Mouse (Mus musculus): ENCODE measurements at regions not wholly inside any gene's neighbourhood (a gene's known extent, or its start where the extent isn't known, plus 50 kb on each side); places are given as distances from the start of the nearest gene placed in this dataset.

DNA sequence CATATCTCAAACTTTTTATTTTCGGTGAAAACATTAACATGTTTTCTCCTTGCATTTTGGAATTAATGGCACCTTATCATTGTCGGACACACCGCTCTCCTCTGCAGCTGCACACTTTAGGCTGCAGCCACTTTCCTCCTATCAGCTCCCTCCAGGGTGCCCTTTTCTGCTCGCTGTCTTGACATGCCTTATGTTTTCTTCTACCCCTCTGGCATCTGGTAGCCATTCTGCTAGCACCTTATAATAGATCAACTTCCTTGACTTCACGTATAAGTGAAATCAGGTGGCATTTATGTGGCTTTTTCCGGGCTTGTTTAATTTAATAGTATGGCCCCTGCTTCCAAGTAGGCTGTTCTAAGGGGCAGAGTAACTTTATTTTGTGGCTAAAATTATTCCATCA is 747.8 kb downstream of the Slitrk6 start:
- DNase-seq (no peak), ATAC-seq (ENCODE audit: insufficient read depth) (no peak)
- no peaks in the 10 kb centered on the region for H3K4me1 ChIP-seq (ENCODE audit: insufficient read depth)
- no peaks in the 10 kb centered on the region for H3K36me3 ChIP-seq (ENCODE audit: insufficient read depth)
- H3K27ac ChIP-seq (ENCODE audit: low read depth): no peak overlapping the region
- WGBS: 58% methylated on average over 6 of the region's 6 CpGs
- H3K9me3 ChIP-seq (ENCODE audit: low read depth, low read length): no peaks in the 10 kb centered on the region
- no peak overlapping the region for H3K4me2 ChIP-seq
- H3K9ac ChIP-seq: no peak overlapping the region
- H3K4me3 ChIP-seq (ENCODE audit: low read depth, low read length): no peak overlapping the region
- no peaks in the 10 kb centered on the region for H3K27me3 ChIP-seq (ENCODE audit: insufficient read depth, low read length)
- no peak for TF ChIP-seq CTCF (IDR thresholded peaks at IDR 0.05; ENCODE audit: low read depth)

DNA sequence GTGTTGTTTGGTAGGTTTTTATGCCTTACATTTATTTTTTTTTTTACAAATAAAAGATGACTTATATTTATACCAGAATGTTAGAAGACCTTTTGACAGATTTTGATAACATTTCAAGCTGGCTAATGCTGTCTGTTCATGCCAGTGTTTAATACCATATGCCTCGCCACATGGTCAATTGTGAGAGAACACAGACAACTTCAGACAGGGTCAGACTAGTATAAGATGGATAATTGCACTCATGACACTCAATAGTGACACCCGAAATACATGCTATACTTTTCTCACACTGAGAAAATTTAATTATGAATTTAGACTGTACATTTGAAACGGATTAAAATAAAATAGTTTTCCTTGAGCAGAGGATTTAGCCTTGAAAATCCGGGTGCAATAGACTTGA is 769.9 kb downstream of the Slitrk6 start:
- no peak overlapping the region for H3K27ac ChIP-seq (ENCODE audit: low read depth)
- H3K9ac ChIP-seq: no peak overlapping the region
- H3K4me1 ChIP-seq (ENCODE audit: insufficient read depth): no peaks in the 10 kb centered on the region
- H3K27me3 ChIP-seq (ENCODE audit: insufficient read depth, low read length): no peaks in the 10 kb centered on the region
- DNase-seq: no peak
- no peaks in the 10 kb centered on the region for H3K9me3 ChIP-seq (ENCODE audit: low read depth, low read length)
- no peak for TF ChIP-seq CTCF (IDR thresholded peaks at IDR 0.05; ENCODE audit: low read depth)
- H3K4me3 ChIP-seq (ENCODE audit: low read depth, low read length): no peak overlapping the region
- no peak overlapping the region for H3K4me2 ChIP-seq
- WGBS: 63% methylated on average over 4 of the region's 4 CpGs
- no peaks in the 10 kb centered on the region for H3K36me3 ChIP-seq (ENCODE audit: insufficient read depth)
- no peak for ATAC-seq (ENCODE audit: insufficient read depth)

DNA sequence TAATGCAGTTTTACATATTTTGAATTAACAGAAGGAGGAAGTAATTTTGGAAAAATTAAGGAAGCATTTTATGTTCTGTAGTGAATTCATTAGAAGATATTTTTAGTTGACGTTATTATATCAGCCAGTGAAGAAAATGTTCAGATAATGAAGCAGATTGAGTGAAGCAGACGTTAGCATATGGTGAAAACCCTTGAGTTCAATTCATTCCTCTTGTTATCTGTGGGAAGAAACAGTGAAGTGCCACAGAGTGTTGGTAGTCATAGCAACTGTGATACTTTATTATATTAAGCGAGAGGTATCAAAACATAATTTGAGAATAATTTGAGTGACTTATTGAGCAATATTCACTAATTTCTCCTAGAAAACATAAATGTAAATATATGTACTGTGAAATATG is 796.9 kb downstream of the Slitrk6 start:
- WGBS: 60% methylated on average over 3 of the region's 3 CpGs
- no peak overlapping the region for H3K9ac ChIP-seq
- no peaks in the 10 kb centered on the region for H3K27me3 ChIP-seq (ENCODE audit: insufficient read depth, low read length)
- H3K36me3 ChIP-seq (ENCODE audit: insufficient read depth): no peaks in the 10 kb centered on the region
- no peak overlapping the region for H3K4me3 ChIP-seq (ENCODE audit: low read depth, low read length)
- H3K27ac ChIP-seq (ENCODE audit: low read depth): no peak overlapping the region
- no peak for DNase-seq
- ATAC-seq (ENCODE audit: insufficient read depth): no peak
- no peaks in the 10 kb centered on the region for H3K4me1 ChIP-seq (ENCODE audit: insufficient read depth)
- no peak for TF ChIP-seq CTCF (IDR thresholded peaks at IDR 0.05; ENCODE audit: low read depth)
- no peak overlapping the region for H3K4me2 ChIP-seq
- no peaks in the 10 kb centered on the region for H3K9me3 ChIP-seq (ENCODE audit: low read depth, low read length)

DNA sequence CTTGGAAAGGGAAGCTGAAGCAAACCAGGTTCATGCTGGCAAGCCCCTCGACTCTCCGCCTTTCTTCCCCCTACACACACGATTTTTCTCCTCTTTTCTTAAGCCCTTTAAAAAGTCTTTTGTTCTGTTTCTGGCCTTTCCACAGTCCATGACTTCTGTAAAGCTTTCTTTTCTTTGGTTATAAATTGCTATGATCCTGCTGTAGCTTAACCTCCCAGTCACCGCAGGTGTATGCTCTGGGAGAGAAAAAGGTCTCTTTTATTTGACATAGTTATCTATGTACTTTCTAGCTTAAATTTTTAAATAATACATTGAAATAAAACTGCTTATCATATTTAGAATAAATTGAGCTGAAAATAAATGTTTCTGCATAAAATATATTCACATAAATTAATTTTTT is 813.0 kb downstream of the Slitrk6 start:
- Histone ChIP-seq H3K27ac (ENCODE audit: low read depth) (no peak overlapping the region), H3K9ac (no peak overlapping the region), H3K4me2 (no peak overlapping the region), H3K27me3 (ENCODE audit: insufficient read depth, low read length) (no peaks in the 10 kb centered on the region), H3K9me3 (ENCODE audit: low read depth, low read length) (no peaks in the 10 kb centered on the region), H3K4me3 (ENCODE audit: low read depth, low read length) (no peak overlapping the region), H3K4me1 (ENCODE audit: insufficient read depth) (no peaks in the 10 kb centered on the region), H3K36me3 (ENCODE audit: insufficient read depth) (no peaks in the 10 kb centered on the region)
- DNase-seq (no peak), ATAC-seq (ENCODE audit: insufficient read depth) (no peak)
- TF ChIP-seq CTCF (IDR thresholded peaks at IDR 0.05; ENCODE audit: low read depth): no peak
- WGBS: 87% methylated on average over 4 of the region's 4 CpGs

DNA sequence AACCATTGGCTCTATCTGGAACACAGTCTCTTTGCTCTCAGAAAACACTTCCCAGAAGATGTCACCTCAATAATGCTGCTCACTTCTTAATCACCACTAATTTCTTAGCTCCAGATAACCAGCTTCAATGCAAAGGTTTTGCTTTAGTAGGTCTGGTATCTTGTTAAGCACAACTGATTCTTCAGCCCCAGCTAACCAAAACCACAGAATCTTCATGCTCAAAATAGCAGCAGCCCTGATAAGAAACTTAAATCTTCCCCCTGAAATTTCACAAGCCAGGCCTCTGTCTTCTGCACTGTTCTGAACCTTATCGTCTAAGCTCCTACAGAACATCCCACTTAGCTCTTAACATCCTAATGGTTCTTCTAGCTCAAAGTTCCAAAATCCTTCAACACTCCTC is 813.8 kb downstream of the Slitrk6 start:
- Histone ChIP-seq H3K4me1 (ENCODE audit: insufficient read depth) (no peaks in the 10 kb centered on the region), H3K9me3 (ENCODE audit: low read depth, low read length) (no peaks in the 10 kb centered on the region), H3K4me2 (no peak overlapping the region), H3K9ac (no peak overlapping the region), H3K27ac (ENCODE audit: low read depth) (no peak overlapping the region), H3K36me3 (ENCODE audit: insufficient read depth) (no peaks in the 10 kb centered on the region), H3K27me3 (ENCODE audit: insufficient read depth, low read length) (no peaks in the 10 kb centered on the region), H3K4me3 (ENCODE audit: low read depth, low read length) (no peak overlapping the region)
- DNase-seq (no peak), ATAC-seq (ENCODE audit: insufficient read depth) (no peak)
- TF ChIP-seq CTCF (IDR thresholded peaks at IDR 0.05; ENCODE audit: low read depth): no peak
- WGBS: 75% methylated on average over 1 of the region's 1 CpGs

DNA sequence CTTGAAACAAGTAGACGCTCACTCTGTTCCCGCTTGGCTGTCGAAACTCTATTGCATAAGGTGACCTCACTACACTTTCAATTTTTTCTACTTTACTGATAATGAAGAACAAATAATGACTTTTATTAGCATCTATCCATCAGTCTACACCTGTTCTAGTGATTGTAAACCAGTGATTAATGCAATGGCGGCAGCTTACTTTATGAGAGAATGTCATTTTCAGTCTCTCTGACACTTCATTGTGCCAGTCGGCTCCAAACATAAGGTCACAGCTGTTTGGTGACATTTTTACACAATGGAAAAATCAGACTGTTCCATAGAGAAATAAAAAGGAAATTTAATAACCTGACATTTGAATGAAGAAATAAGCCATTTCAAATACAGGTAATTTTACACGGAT is 817.5 kb downstream of the Slitrk6 start:
- Histone ChIP-seq H3K36me3 (ENCODE audit: insufficient read depth) (no peaks in the 10 kb centered on the region), H3K9ac (no peak overlapping the region), H3K4me1 (ENCODE audit: insufficient read depth) (no peaks in the 10 kb centered on the region), H3K4me2 (no peak overlapping the region), H3K27ac (ENCODE audit: low read depth) (no peak overlapping the region), H3K4me3 (ENCODE audit: low read depth, low read length) (no peak overlapping the region), H3K9me3 (ENCODE audit: low read depth, low read length) (no peaks in the 10 kb centered on the region), H3K27me3 (ENCODE audit: insufficient read depth, low read length) (no peaks in the 10 kb centered on the region)
- no peak for DNase-seq
- no peak for TF ChIP-seq CTCF (IDR thresholded peaks at IDR 0.05; ENCODE audit: low read depth)
- 75% methylated on average over 6 of the region's 6 CpGs for WGBS
- no peak for ATAC-seq (ENCODE audit: insufficient read depth)

DNA sequence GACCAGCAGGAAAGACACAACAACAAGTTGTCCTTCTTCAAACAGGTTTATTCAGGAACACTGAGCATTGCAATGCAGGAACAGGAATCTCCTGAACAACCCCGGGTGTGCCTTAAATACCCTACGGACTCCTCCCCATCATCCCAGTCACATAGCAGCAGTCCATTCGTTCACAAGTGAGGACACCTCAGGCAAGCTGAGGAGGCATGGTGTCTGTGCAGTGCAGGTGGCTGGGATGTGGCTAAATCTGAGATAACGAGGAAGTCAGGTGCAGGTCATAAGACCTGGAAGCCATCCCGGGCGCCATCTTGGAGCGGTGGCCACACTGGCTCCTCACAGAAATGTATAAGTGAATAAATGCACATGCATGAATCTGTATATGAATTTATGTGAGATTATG is 826.0 kb downstream of the Slitrk6 start:
- ATAC-seq (ENCODE audit: insufficient read depth) (no peak), DNase-seq (no peak)
- Histone ChIP-seq H3K9me3 (ENCODE audit: low read depth, low read length) (no peaks in the 10 kb centered on the region), H3K27me3 (ENCODE audit: insufficient read depth, low read length) (no peaks in the 10 kb centered on the region), H3K27ac (ENCODE audit: low read depth) (no peak overlapping the region), H3K4me2 (no peak overlapping the region), H3K4me3 (ENCODE audit: low read depth, low read length) (no peak overlapping the region), H3K4me1 (ENCODE audit: insufficient read depth) (no peaks in the 10 kb centered on the region), H3K9ac (no peak overlapping the region), H3K36me3 (ENCODE audit: insufficient read depth) (no peaks in the 10 kb centered on the region)
- 89% methylated on average over 7 of the region's 7 CpGs for WGBS
- TF ChIP-seq CTCF (IDR thresholded peaks at IDR 0.05; ENCODE audit: low read depth): no peak

DNA sequence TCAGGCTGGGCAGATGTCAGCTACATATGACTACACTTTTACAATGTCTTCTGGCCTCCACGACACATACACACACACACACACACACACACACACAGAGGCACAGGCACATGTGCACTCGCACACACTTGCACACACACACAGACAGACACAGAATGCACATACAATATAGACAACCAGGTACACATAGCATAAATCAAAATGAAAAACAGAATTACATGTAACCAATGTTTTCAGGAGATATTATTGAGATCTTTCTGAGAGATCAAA is 863.1 kb downstream of the Slitrk6 start:
- 77% methylated on average over 2 of the region's 2 CpGs for WGBS
- Histone ChIP-seq H3K9ac (no peak overlapping the region), H3K9me3 (ENCODE audit: low read depth, low read length) (no peaks in the 10 kb centered on the region), H3K4me2 (no peak overlapping the region), H3K4me3 (ENCODE audit: low read depth, low read length) (no peak overlapping the region), H3K4me1 (ENCODE audit: insufficient read depth) (no peaks in the 10 kb centered on the region), H3K36me3 (ENCODE audit: insufficient read depth) (no peaks in the 10 kb centered on the region), H3K27ac (ENCODE audit: low read depth) (no peak overlapping the region), H3K27me3 (ENCODE audit: insufficient read depth, low read length) (no peaks in the 10 kb centered on the region)
- DNase-seq: no peak
- no peak for TF ChIP-seq CTCF (IDR thresholded peaks at IDR 0.05; ENCODE audit: low read depth)
- ATAC-seq (ENCODE audit: insufficient read depth): no peak

All from lung, embryonic 14.5 days (tissue).